Mouse (Mus musculus) lung, adult 2 months (tissue): Measurements from ENCODE around the gene Mup21.
"Not testable (repeated sequence)": the region's sequence is repeated elsewhere in the genome, so short reads cannot be mapped to it uniquely, and the experiment has no call there.

Source experiments
- CTCF ChIP-seq: fragments of 200-500 bp; IDR thresholded peaks from 2 replicates; pipeline ENCODE4 v1.5.1; 2011; ENCODE audit warnings: mild to moderate bottlenecking, low read length, control low read depth; ENCODE audit not compliant: insufficient read depth
- POLR2A ChIP-seq: fragments of 200-500 bp; IDR thresholded peaks from 2 replicates; pipeline ENCODE4 v1.6.1; 2011; ENCODE audit warnings: low read depth, mild to moderate bottlenecking, control low read depth, low read length, borderline replicate concordance; ENCODE audit errors: extremely low read depth

DNA sequence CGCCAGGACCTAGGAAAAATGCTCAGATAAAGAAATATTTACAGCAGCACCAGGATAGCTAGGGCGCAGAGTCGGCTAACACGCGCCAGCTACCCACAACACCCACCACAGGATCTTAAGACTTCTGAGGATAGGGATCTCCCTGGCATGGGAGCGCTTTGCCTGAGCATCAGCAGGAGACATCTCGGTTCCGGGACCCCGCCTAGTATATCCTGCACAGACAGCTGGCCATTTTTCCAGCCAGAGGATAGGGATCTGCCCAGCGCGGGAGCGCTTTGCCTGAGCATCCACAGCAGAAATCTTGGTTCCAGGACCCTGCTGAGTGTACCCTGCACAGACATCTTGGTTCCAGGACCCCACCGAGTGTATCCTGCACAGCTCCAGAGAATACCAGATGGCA lies 17.0 kb upstream of the Mup21 start:
- TF ChIP-seq CTCF, POLR2A: not testable (repeated sequence)
